Mouse (Mus musculus): Measurements from ENCODE around the gene Pik3r1.

Pik3r1 gene

DNA sequence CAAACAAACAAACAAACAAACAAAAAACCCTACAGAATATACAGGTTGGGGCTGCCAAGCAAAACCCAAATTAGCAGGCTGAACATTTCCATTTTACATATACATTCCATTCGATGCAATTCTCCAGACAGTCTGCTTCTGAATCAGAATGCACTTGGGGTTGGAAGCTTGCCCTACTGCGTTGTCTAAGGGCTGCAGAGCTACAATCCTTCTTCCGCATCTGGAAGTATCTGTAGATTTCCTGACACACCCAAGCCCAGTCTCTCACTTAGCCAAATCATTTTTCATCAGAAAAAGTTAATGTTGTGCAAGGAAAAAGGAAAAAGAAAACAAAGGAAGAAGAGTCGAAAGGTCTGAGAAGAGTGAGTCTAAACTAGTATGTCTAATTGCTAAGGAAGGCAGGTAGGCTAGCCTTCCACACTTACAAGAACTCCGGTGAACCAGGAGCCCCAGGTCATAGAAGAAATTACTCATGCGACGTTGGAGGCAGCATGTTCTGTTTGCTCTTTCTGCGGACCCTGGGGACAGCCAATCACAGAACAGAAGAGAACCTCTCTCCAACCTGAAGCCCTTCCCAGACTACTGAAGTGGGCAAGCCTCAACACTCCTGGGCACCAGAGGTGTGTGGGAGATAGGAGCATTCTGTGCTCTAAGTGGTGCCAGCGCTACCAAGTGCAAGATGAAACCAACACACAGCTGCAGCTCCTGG lies 55.1 kb downstream of the Pik3r1 start:
- no peak for TF ChIP-seq GATA4 (IDR thresholded peaks at IDR 0.05; ENCODE audit: insufficient replicate concordance, low read length)

DNA sequence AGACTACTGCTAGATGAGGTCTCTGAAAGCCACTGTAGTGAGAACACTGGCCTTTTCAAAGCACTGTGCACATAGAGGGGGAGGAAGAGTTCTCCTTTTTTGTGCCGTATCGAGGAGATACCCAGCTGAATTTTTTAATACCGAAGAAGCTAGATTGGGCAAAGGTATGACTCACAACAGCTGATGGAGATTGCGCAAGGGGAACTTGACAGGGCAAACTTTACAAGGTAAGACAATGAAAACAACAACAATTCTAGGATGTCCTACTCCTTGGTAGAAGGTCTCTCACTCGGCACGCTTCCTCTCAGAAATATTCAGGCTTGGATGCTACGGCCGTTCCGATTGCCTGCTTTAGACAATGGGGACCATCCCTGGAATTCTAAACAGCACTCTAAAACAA lies 55.9 kb downstream of the Pik3r1 start:
- TF ChIP-seq GATA4 (IDR thresholded peaks at IDR 0.05; ENCODE audit: insufficient replicate concordance, low read length): no peak

DNA sequence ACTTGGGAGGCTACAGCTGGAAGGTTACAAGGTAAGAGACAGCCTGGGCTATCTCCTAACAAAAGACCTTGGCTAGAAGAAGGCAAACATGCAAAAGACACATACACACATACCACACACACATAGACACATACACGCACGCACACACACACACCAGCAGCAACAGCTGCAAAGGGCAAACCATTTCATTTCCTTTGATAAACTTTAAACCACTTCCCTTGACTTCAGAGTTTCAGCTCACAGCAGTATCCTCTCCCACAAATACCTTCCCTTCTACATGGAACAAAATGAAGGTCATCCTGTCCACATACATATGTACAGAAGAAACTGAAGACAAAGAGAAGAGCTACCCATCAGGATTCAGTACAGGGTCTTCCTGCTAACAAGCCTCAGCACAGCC lies 56.7 kb downstream of the Pik3r1 start:
- no peak for TF ChIP-seq GATA4 (IDR thresholded peaks at IDR 0.05; ENCODE audit: insufficient replicate concordance, low read length)

DNA sequence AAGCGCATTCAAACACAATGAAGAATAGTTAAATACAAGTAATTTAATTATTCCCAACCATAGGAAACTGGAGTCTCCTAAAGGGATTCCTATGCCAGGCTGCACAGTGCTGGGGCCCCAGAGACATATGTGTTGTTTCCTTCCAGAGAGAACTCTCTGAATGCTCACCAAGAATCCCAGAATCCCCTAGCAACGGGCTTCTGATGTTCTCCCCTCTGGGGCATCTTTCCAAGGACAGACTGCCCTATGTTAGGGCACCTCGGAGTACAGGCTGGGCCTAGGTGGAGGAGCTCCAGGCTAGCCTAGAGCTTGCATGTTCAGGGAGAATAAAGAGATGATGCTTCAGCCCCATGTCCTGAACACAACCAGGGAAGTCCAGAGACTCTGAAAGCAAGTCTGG lies 58.2 kb downstream of the Pik3r1 start:
- no peak for TF ChIP-seq GATA4 (IDR thresholded peaks at IDR 0.05; ENCODE audit: insufficient replicate concordance, low read length)

DNA sequence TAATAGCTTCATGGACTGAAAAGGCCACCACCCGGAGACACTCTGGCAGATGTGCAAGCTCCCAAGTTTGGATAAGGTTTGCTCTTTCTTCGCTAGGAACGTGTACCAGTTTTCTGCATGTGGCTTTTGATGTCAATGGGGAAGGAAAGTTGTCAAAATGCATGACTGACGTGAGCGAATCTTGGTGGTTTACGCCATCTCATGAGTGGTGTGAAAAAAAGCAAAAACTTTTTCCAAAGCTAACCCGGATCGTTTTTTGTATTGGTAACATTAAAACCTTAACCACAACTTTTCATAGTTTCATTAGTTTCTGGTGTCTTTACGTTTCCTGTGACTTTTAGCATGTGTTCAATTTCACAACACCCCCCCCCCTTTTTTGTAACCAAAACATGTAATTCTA lies 60.8 kb downstream of the Pik3r1 start:
- no peak for TF ChIP-seq GATA4 (IDR thresholded peaks at IDR 0.05; ENCODE audit: insufficient replicate concordance, low read length)

DNA sequence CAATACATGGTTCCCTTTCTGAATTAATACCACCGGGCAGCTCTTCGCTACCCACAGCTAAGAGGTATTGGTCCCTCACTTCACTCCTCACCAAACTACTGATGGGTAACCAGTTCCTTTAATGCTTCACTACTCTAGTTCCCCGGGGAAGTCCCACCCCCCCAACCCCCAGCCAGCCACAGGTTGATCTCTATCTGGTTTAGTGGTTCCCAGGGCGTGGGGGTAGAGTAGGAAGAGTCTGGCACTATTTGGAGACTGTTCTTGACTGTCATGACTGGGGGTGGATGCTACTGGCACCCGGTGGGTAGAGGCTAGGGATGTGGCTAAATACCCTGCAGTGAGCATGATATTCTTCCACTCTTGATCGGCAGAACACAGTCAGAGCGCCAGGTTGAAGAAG lies 61.6 kb downstream of the Pik3r1 start:
- no peak for TF ChIP-seq GATA4 (IDR thresholded peaks at IDR 0.05; ENCODE audit: insufficient replicate concordance, low read length)

DNA sequence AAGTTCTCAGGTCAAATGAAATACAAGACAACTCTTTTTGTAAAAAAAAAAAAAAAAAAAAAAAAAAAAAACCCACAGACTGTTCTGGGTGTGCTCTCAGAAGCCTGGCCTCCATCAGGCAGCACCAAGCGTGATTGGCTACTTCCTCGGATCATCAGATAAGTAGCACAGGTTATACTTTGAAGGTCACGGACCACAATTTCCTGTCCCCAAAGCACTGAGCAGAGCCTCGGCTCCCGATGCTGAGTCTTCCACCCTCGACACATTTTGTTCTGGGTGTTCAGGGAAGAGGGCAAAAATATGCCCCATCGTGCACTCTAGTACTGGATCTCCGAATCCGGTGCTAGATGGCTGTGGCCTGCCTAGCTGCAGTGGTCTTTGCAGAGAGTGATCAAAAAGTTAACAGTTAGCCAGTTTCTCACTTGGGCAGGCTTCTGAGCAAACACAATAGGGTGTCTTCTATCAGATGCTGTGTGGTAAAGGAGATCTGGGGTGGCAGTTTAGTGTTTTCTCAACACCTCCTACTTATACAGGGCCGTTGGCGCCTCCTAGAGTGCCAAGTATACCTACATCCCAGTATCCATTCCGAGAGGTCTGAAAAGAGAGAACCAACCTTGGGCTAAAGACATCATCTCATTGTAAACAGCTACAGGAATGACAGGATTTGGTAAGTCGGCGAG lies 65.8 kb downstream of the Pik3r1 start:
- no peak for TF ChIP-seq GATA4 (IDR thresholded peaks at IDR 0.05; ENCODE audit: insufficient replicate concordance, low read length)

DNA sequence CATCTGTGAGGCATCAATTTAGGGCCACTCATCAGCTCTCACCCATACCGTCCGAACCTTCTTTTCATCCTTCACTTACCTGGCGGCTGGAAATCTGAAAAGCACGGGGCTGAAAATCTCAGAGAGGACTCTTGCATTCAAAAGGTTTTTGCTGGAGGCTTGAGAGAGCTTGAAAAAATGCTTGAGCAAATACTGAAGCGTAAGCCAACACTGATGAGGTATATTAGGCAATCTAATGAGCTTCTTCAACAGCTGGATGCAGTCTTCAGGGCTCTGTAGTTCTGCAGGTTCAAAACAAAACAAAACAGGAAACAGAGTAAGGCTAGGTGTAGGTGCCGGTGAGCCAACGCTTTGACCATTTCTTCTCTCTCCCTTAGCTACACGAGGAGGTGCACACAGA lies 66.4 kb downstream of the Pik3r1 start:
- no peak for TF ChIP-seq GATA4 (IDR thresholded peaks at IDR 0.05; ENCODE audit: insufficient replicate concordance, low read length)

DNA sequence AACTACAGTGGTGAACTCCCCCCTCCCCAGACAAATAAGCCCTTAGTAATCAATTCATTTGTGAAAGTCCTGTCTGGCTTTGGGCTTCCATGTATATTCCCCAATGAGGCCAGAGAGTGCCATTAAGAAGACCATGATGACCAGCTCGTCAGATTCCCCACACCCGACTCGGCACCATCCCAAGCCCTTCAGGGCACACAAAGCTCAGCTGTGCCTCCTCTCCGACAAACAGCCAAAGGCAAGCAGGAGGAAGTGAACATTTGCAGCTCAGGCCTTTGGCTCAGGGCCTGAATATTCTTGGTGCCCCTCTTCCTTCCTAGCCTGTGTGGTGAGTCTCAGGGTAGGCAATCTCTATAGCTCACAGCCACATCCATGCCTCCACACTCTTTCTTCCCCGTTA lies 68.3 kb downstream of the Pik3r1 start:
- no peak for TF ChIP-seq GATA4 (IDR thresholded peaks at IDR 0.05; ENCODE audit: insufficient replicate concordance, low read length)

DNA sequence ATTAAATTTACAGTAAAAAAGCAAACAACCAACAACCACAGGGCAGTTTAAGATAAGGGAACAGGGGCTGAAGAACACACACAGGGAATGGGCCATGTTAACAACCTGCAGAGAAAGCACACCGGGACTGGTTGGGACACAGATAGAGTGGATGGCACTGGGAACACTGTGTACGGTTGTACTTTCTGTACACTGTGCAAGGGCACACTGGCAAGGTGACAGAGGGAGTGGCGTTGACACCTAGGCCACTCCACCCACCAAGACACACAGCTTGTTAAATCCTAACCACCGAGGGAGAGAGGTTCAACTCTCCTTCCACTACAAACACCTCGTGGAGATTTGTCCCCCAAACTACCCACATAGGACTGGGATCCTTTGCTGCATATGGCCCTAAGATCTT lies 70.1 kb downstream of the Pik3r1 start:
- TF ChIP-seq GATA4 (IDR thresholded peaks at IDR 0.05; ENCODE audit: insufficient replicate concordance, low read length): peak; percentile 66; the same call in 1 of the 2 replicates

DNA sequence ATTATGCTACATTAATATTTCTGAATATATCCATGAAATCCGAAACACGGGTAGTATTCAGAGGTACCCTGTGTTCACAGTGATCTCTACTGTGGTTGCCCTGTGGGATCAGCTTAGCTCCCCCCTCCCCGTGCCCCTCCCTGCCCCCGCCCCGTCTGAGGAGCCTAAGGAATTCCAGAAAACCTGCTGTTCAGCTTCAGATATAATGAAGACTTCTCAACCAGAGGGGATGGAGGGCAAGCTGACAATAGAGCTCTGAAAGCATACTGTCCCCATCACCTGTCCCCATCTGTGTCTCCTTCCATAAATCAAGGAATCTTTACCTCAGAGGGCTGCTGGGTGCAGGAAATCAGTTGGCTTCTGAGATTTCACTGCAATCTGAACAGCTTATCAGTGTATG lies 70.6 kb downstream of the Pik3r1 start:
- no peak for TF ChIP-seq GATA4 (IDR thresholded peaks at IDR 0.05; ENCODE audit: insufficient replicate concordance, low read length)

DNA sequence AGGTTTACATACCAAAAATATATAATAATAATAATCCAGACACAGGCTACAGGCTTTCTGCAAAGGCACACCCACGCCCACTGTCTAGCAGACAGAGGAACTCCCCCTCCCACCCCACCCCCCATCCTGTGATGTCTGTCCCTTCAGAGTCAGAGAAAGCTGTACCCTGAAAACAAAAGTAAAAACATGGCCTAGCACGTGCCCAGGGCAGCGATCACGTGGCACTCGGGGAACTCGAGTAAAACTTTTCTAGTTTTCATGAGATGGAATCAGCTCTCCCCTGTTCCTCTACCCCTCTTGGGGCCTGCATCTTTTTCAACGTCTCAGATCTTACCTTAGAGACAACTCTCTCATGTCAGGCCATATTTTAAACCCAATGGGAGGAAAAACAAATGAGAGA lies 71.2 kb downstream of the Pik3r1 start:
- no peak for TF ChIP-seq GATA4 (IDR thresholded peaks at IDR 0.05; ENCODE audit: insufficient replicate concordance, low read length)

DNA sequence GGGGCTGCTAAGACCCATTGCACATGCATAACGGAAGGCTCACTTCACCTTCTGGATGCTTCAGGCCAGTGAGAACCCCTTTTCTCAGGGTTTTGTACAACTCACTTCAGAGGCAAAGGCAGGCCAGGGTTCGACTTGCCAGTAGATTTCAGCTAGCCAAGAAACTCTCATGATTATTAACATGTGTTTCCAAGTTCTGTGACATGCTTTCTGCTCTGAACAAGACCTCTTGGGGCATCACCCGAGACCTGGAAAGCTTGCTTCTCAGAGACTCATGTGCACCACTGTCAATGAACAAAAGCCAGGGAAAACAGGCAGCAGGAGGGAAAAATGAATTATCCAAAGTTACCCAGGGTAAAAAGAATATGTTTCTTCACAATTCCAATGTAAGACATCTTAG lies 71.7 kb downstream of the Pik3r1 start:
- TF ChIP-seq GATA4 (IDR thresholded peaks at IDR 0.05; ENCODE audit: insufficient replicate concordance, low read length): no peak

DNA sequence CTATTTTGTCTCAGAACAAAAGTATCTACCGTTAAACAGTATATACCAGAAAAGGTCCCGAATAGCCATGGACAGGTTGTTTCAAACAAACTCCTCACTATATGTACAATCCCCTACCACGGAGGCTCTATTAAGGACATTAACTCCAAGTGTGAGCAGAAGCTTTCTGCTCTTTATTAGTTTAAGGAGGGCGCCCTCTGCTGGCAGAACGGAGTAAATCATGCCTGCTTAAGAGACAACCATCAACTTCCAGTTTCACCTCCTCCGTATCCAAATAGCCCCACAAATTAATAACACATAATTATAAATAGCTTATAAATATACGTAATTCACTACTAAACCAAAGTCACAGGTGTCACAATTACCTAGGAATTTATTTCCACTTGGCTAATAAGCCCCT lies 72.1 kb downstream of the Pik3r1 start:
- TF ChIP-seq GATA4 (IDR thresholded peaks at IDR 0.05; ENCODE audit: insufficient replicate concordance, low read length): no peak

DNA sequence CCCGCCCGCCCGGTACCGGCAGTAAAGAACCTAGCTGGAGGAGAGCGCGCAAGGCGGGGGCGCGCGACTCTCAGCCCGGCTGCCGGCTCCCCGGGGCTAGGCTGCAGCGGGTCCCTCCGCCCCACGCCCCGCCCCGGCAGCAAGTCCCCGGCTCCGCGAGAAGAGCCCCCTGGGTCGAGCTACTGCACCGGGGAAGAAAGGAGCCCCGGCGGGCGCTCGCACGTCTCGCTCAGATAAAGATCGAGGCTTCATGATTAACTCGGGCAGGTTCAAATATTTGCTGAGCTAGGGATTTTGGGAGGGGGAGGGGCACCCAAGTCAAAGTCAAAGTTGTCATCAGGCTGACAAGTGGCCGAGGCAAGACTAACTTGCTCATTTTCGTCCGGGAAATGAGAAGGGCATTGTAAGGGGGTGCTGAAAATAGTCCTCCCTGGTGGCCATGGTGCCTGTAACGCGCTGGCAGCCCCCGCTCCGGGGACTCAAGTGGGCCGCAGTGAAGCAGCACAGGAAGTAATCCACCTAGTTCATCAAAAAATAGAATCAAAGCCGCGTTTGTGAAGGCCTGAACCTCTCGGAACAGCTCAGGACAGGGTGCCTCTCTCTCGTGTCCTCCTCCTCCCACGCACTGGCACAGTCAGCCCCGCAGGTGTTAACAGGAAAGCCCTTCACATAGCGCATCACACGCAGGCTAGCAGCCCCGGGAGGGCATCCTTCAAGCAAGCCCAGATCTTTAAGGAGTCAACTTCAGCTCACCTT lies 73.3 kb downstream of the Pik3r1 start:
- TF ChIP-seq GATA4 (IDR thresholded peaks at IDR 0.05; ENCODE audit: insufficient replicate concordance, low read length): peak; percentile 42; the same call in 1 of the 2 replicates

DNA sequence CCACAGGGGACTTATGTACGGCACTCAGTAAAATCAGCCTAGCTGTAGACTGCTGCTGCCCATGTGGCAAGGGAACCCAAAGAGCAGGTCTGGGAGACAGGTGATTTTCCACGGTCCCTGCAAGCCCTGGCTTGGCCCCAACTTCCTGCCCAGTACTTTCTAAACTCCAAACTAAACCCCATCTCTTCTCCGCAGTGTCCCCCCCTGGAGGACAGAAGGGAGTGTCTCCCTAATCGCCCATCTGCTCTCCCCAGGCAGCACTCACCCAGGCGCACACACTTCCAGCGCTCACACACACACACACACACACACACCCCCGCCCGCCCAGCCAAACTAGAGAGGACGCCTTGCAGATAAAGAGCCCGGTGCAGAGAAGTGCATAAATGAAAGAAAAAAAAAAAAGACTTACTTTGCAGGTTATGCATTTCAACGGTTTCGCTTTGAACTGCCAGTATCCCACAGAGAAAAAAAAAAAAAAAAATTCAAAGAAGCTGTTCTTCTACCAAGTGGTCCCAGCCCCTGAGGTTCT lies 74.0 kb downstream of the Pik3r1 start:
- TF ChIP-seq GATA4 (IDR thresholded peaks at IDR 0.05; ENCODE audit: insufficient replicate concordance, low read length): 0 out of 2 replicates have a peak, but pooled peaks have one; percentile 26

All from liver, adult (tissue).